Mouse (Mus musculus): ENCODE results near the gene Cntn5. TPM values are rescaled to one million over a fixed set of nuclear protein-coding genes. Genes with fewer than 3 reads are reported as not detected.

Gene Cntn5
- polyA plus RNA-seq, 1 experiment from 2014 or later: 0.54 TPM

DNA sequence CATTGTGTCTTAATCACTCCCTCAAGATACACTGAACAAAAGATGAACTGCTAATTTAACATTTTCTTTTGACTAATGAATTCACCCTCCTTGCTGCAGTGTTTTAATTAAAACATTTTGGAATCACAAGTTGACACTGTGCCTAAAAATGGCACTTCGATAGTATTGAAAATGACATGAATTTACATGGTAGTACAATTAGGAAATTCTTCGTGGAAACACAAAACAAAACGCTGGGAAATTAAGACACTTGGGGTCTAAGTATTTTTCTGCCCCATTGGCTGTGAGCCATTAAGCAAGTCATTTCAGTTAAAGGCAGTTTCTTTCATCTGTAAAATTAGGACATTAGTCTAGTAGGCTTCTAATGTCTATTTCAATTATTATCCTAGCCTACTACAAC lies 1043.9 kb downstream of the Cntn5 start:
- ATAC-seq (replicated peaks; ENCODE audit: low FRiP score, low TSS enrichment, low read depth) (no peak), DNase-seq (ENCODE audit: low spot score) (no peak)
- no peaks in the 10 kb centered on the region for H3K36me3 ChIP-seq (ENCODE audit: control insufficient read depth, insufficient read depth, low read length)
- no peak overlapping the region for H3K9ac ChIP-seq (ENCODE audit: low read length)
- H3K4me3 ChIP-seq (ENCODE audit: low read depth, low read length): no peak overlapping the region
- 91% methylated on average over 3 of the region's 3 CpGs for WGBS
- no peaks in the 10 kb centered on the region for H3K27me3 ChIP-seq (replicated peaks; ENCODE audit: control insufficient read depth, insufficient read depth, low read length)
- no peaks in the 10 kb centered on the region for H3K9me3 ChIP-seq (ENCODE audit: control insufficient read depth, low read length)
- H3K4me2 ChIP-seq (ENCODE audit: low read length): no peak overlapping the region
- no peak overlapping the region for H3K27ac ChIP-seq (ENCODE audit: low read depth)
- no peaks in the 10 kb centered on the region for H3K4me1 ChIP-seq (replicated peaks; ENCODE audit: control insufficient read depth, insufficient read depth, low read length)

- Histone ChIP-seq H3K36me3 (ENCODE audit: control insufficient read depth, insufficient read depth, low read length) (no peaks in the 10 kb centered on the region), H3K4me3 (ENCODE audit: low read depth, low read length) (no peak overlapping the region), H3K9ac (ENCODE audit: low read length) (no peak overlapping the region), H3K9me3 (ENCODE audit: control insufficient read depth, low read length) (no peaks in the 10 kb centered on the region), H3K27ac (ENCODE audit: low read depth) (no peak overlapping the region), H3K27me3 (replicated peaks; ENCODE audit: control insufficient read depth, insufficient read depth, low read length) (no peaks in the 10 kb centered on the region), H3K4me1 (replicated peaks; ENCODE audit: control insufficient read depth, insufficient read depth, low read length) (no peaks in the 10 kb centered on the region), H3K4me2 (ENCODE audit: low read length) (no peak overlapping the region)
- WGBS: 43% methylated on average over 1 of the region's 1 CpGs
- no peak for DNase-seq (ENCODE audit: low spot score)
- no peak for ATAC-seq (replicated peaks; ENCODE audit: low FRiP score, low TSS enrichment, low read depth)
These were observed 1045.3 kb downstream of the Cntn5 start for GRCm38 (mm10) chr9:9859323-9859722.

DNA sequence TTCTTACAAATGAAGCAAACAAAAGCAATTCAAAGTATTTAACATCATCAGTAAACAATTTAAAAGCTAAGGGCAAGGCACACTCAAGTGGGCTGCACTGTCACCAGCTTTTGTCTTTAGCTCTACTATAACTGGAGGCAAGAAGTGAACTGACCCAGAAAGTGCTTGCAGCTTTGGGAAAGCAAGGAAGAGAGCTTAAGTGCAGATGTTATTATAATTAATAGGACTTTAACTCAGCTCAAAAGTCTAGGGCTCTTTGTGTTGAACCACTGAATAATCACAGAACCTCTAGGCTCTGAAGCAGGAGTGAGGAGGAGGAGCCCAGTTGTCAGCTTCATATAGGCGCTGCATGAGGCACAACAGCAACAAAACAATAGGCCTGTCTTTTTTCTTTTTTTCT lies 1049.8 kb downstream of the Cntn5 start:
- Histone ChIP-seq H3K27me3 (replicated peaks; ENCODE audit: control insufficient read depth, insufficient read depth, low read length) (no peaks in the 10 kb centered on the region), H3K27ac (ENCODE audit: low read depth) (no peak overlapping the region), H3K4me1 (replicated peaks; ENCODE audit: control insufficient read depth, insufficient read depth, low read length) (no peaks in the 10 kb centered on the region), H3K9me3 (ENCODE audit: control insufficient read depth, low read length) (no peaks in the 10 kb centered on the region), H3K9ac (ENCODE audit: low read length) (no peak overlapping the region), H3K4me3 (ENCODE audit: low read depth, low read length) (no peak overlapping the region), H3K36me3 (ENCODE audit: control insufficient read depth, insufficient read depth, low read length) (no peaks in the 10 kb centered on the region), H3K4me2 (ENCODE audit: low read length) (no peak overlapping the region)
- DNase-seq (ENCODE audit: low spot score) (no peak), ATAC-seq (replicated peaks; ENCODE audit: low FRiP score, low TSS enrichment, low read depth) (no peak)
- 71% methylated on average over 1 of the region's 1 CpGs for WGBS

- ATAC-seq (replicated peaks; ENCODE audit: low FRiP score, low TSS enrichment, low read depth): no peak
- 75% methylated on average over 2 of the region's 2 CpGs for WGBS
These were observed 1074.3 kb downstream of the Cntn5 start for GRCm38 (mm10) chr9:9830231-9830630.

DNA sequence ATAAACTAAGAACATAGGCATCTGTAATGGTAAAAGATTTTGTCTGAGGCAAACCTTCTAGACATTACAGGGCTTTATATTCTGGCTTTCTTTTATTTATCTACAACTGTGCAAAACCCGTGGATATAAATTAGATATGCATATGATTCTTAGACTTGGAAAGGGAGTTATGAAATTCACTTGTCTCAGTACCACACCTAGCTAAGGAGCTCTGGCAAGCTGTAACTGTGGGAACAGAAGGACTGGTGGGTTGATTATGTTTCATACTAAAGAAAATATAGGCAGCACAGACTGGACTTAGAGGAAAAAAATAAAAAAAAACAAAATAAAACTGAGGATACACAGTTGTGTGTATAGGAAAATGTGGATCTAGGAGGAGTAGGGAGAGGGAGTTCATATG lies 1084.6 kb downstream of the Cntn5 start:
- no peaks in the 10 kb centered on the region for H3K27me3 ChIP-seq (replicated peaks; ENCODE audit: control insufficient read depth, insufficient read depth, low read length)
- WGBS: 92% methylated on average over 1 of the region's 1 CpGs
- ATAC-seq (replicated peaks; ENCODE audit: low FRiP score, low TSS enrichment, low read depth): no peak
- H3K4me2 ChIP-seq (ENCODE audit: low read length): no peak overlapping the region
- H3K27ac ChIP-seq (ENCODE audit: low read depth): no peak overlapping the region
- H3K36me3 ChIP-seq (ENCODE audit: control insufficient read depth, insufficient read depth, low read length): no peaks in the 10 kb centered on the region
- H3K4me3 ChIP-seq (ENCODE audit: low read depth, low read length): no peak overlapping the region
- no peaks in the 10 kb centered on the region for H3K9me3 ChIP-seq (ENCODE audit: control insufficient read depth, low read length)
- no peak overlapping the region for H3K9ac ChIP-seq (ENCODE audit: low read length)
- no peaks in the 10 kb centered on the region for H3K4me1 ChIP-seq (replicated peaks; ENCODE audit: control insufficient read depth, insufficient read depth, low read length)
- DNase-seq (ENCODE audit: low spot score): no peak

More at GRCm38 (mm10) chr9:9830231-9830630, 1074.3 kb downstream of the Cntn5 start:
- no peak for DNase-seq (ENCODE audit: low spot score)
- Histone ChIP-seq H3K9me3 (ENCODE audit: control insufficient read depth, low read length) (no peaks in the 10 kb centered on the region), H3K27ac (ENCODE audit: low read depth) (no peak overlapping the region), H3K4me1 (replicated peaks; ENCODE audit: control insufficient read depth, insufficient read depth, low read length) (no peaks in the 10 kb centered on the region), H3K9ac (ENCODE audit: low read length) (no peak overlapping the region), H3K4me2 (ENCODE audit: low read length) (no peak overlapping the region), H3K27me3 (replicated peaks; ENCODE audit: control insufficient read depth, insufficient read depth, low read length) (no peaks in the 10 kb centered on the region), H3K36me3 (ENCODE audit: control insufficient read depth, insufficient read depth, low read length) (no peaks in the 10 kb centered on the region), H3K4me3 (ENCODE audit: low read depth, low read length) (no peak overlapping the region)

DNA sequence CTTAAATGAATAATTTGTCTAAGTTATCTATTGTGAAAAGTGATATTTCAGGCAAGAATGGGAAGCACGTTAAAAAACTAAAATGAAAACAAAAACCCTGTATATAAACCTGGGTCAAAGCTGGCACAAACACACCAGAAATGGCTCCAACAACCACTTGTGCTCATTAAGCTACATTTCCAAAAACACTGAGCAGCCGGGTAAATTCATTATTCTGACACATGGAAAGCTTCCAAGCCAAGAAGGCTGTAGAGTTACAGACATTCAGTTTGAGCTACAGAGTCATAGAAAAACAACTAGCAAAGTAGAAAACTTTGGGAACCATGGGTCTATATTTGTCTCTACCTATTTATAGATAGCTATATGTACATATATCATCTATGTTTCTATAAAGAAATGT lies 1087.1 kb downstream of the Cntn5 start:
- 70% methylated on average over 2 of the region's 2 CpGs for WGBS
- no peak for ATAC-seq (replicated peaks; ENCODE audit: low FRiP score, low TSS enrichment, low read depth)
- H3K4me2 ChIP-seq (ENCODE audit: low read length): no peak overlapping the region

GRCm38 (mm10) chr9:9799546-9799945 lies 1105.0 kb downstream of the Cntn5 start:
- DNase-seq (ENCODE audit: low spot score) (no peak), ATAC-seq (replicated peaks; ENCODE audit: low FRiP score, low TSS enrichment, low read depth) (no peak)
- no peaks in the 10 kb centered on the region for H3K9me3 ChIP-seq (ENCODE audit: control insufficient read depth, low read length)
- H3K9ac ChIP-seq (ENCODE audit: low read length): no peak overlapping the region
- no peaks in the 10 kb centered on the region for H3K27me3 ChIP-seq (replicated peaks; ENCODE audit: control insufficient read depth, insufficient read depth, low read length)
- no peaks in the 10 kb centered on the region for H3K36me3 ChIP-seq (ENCODE audit: control insufficient read depth, insufficient read depth, low read length)
- H3K4me2 ChIP-seq (ENCODE audit: low read length): no peak overlapping the region
- no peak overlapping the region for H3K4me3 ChIP-seq (ENCODE audit: low read depth, low read length)
- no peaks in the 10 kb centered on the region for H3K4me1 ChIP-seq (replicated peaks; ENCODE audit: control insufficient read depth, insufficient read depth, low read length)
- no peak overlapping the region for H3K27ac ChIP-seq (ENCODE audit: low read depth)
- 80% methylated on average over 2 of the region's 2 CpGs for WGBS

More for the DNA sequence above, 1087.1 kb downstream of the Cntn5 start:
- no peak for DNase-seq (ENCODE audit: low spot score)
- no peak overlapping the region for H3K9ac ChIP-seq (ENCODE audit: low read length)
- H3K4me1 ChIP-seq (replicated peaks; ENCODE audit: control insufficient read depth, insufficient read depth, low read length): no peaks in the 10 kb centered on the region
- no peaks in the 10 kb centered on the region for H3K9me3 ChIP-seq (ENCODE audit: control insufficient read depth, low read length)
- no peaks in the 10 kb centered on the region for H3K36me3 ChIP-seq (ENCODE audit: control insufficient read depth, insufficient read depth, low read length)
- H3K27ac ChIP-seq (ENCODE audit: low read depth): no peak overlapping the region
- H3K4me3 ChIP-seq (ENCODE audit: low read depth, low read length): no peak overlapping the region
- no peaks in the 10 kb centered on the region for H3K27me3 ChIP-seq (replicated peaks; ENCODE audit: control insufficient read depth, insufficient read depth, low read length)

- no peak overlapping the region for H3K27ac ChIP-seq (ENCODE audit: low read depth)
- no peak for ATAC-seq (replicated peaks; ENCODE audit: low FRiP score, low TSS enrichment, low read depth)
- H3K4me3 ChIP-seq (ENCODE audit: low read depth, low read length): no peak overlapping the region
- no peak overlapping the region for H3K9ac ChIP-seq (ENCODE audit: low read length)
- no peaks in the 10 kb centered on the region for H3K36me3 ChIP-seq (ENCODE audit: control insufficient read depth, insufficient read depth, low read length)
- no peak for DNase-seq (ENCODE audit: low spot score)
- 55% methylated on average over 3 of the region's 3 CpGs for WGBS
- no peaks in the 10 kb centered on the region for H3K4me1 ChIP-seq (replicated peaks; ENCODE audit: control insufficient read depth, insufficient read depth, low read length)
- no peaks in the 10 kb centered on the region for H3K27me3 ChIP-seq (replicated peaks; ENCODE audit: control insufficient read depth, insufficient read depth, low read length)
- no peak overlapping the region for H3K4me2 ChIP-seq (ENCODE audit: low read length)
- no peaks in the 10 kb centered on the region for H3K9me3 ChIP-seq (ENCODE audit: control insufficient read depth, low read length)
These were observed 1120.9 kb downstream of the Cntn5 start for GRCm38 (mm10) chr9:9783680-9784079.

GRCm38 (mm10) chr9:9781157-9781884 lies 1123.3 kb downstream of the Cntn5 start:
- no peak overlapping the region for H3K27ac ChIP-seq (ENCODE audit: low read depth)
- H3K9me3 ChIP-seq (ENCODE audit: control insufficient read depth, low read length): no peaks in the 10 kb centered on the region
- no peak overlapping the region for H3K9ac ChIP-seq (ENCODE audit: low read length)
- H3K4me1 ChIP-seq (replicated peaks; ENCODE audit: control insufficient read depth, insufficient read depth, low read length): no peaks in the 10 kb centered on the region
- WGBS: 74% methylated on average over 9 of the region's 9 CpGs
- H3K36me3 ChIP-seq (ENCODE audit: control insufficient read depth, insufficient read depth, low read length): no peaks in the 10 kb centered on the region
- ATAC-seq (replicated peaks; ENCODE audit: low FRiP score, low TSS enrichment, low read depth) (no peak), DNase-seq (ENCODE audit: low spot score) (no peak)
- no peak overlapping the region for H3K4me3 ChIP-seq (ENCODE audit: low read depth, low read length)
- H3K4me2 ChIP-seq (ENCODE audit: low read length): no peak overlapping the region
- no peaks in the 10 kb centered on the region for H3K27me3 ChIP-seq (replicated peaks; ENCODE audit: control insufficient read depth, insufficient read depth, low read length)
